Mouse (Mus musculus): ENCODE data around the gene S100a10.

GRCm38 (mm10) chr3:93562372-93562771 is 7.5 kb downstream of the S100a10 start:
- TF ChIP-seq CTCF (IDR thresholded peaks at IDR 0.05; ENCODE audit: low read depth) = no peak
- no peak for TF ChIP-seq EP300 (IDR thresholded peaks at IDR 0.05; ENCODE audit: low read depth)

Measured in heart, postnatal 0 days (tissue).